Mouse (Mus musculus) forebrain, postnatal 0 days (tissue): Measurements from ENCODE around the gene Atf7ip2. TPM values are rescaled to one million over a fixed set of nuclear protein-coding genes. Genes with fewer than 3 reads are reported as not detected.

Source experiments
- ATAC-seq: fragments of 200-750 bp; cut with Nextera tagmentation; 2 replicates; pipeline ENCODE4 v1.8.0; 2017; ENCODE audit warnings: mild to moderate bottlenecking, moderate library complexity
- DNase-seq: peaks from one replicate; pipeline ENCODE4 v3.0.0-alpha.2; 2015
- H3K27ac ChIP-seq: fragments of 300-500 bp; sonication (generic); 2 replicates; pipeline ENCODE4 v1.5.1; 2014; ENCODE audit warnings: low read depth, mild to moderate bottlenecking, antibody characterized with exemption, low read length, moderate library complexity, mixed read lengths
- H3K27me3 ChIP-seq: fragments of 300-500 bp; sonication (generic); 2 replicates; pipeline ENCODE4 v1.6.1; 2014; ENCODE audit warnings: mild to moderate bottlenecking, low read length, mixed read lengths; ENCODE audit not compliant: insufficient read depth
- H3K36me3 ChIP-seq: fragments of 300-500 bp; sonication (generic); 2 replicates; pipeline ENCODE4 v1.6.1; 2014; ENCODE audit warnings: mild to moderate bottlenecking, moderate library complexity; ENCODE audit not compliant: insufficient read depth
- H3K4me1 ChIP-seq: fragments of 300-500 bp; sonication (generic); 2 replicates; pipeline ENCODE4 v1.6.1; 2014; ENCODE audit warnings: antibody characterized with exemption; ENCODE audit not compliant: insufficient read depth
- H3K4me2 ChIP-seq: fragments of 300-500 bp; sonication (generic); 2 replicates; pipeline ENCODE4 v1.6.1; 2014; ENCODE audit warnings: low read depth, mild to moderate bottlenecking, moderate library complexity
- H3K4me3 ChIP-seq: fragments of 300-500 bp; sonication (generic); 2 replicates; pipeline ENCODE4 v1.5.1; 2014; ENCODE audit warnings: low read depth, low read length, mixed read lengths
- H3K9ac ChIP-seq: fragments of 300-500 bp; sonication (generic); 2 replicates; pipeline ENCODE4 v1.6.1; 2014; ENCODE audit warnings: mild to moderate bottlenecking
- H3K9me3 ChIP-seq: fragments of 300-500 bp; sonication (generic); 2 replicates; pipeline ENCODE4 v1.6.1; 2016; ENCODE audit warnings: low read length
- CTCF ChIP-seq: sonication (generic); IDR thresholded peaks from 2 replicates; pipeline ENCODE4 v1.5.1; 2016; ENCODE audit warnings: antibody characterized with exemption, control low read depth, low read depth
- WGBS: fragments of 180-500 bp; shearing (Covaris S2); extraction: QIAGEN DNeasy Blood & Tissue Kit; methylation state at CpG from one replicate; pipeline ENCODE4 v1.1.7; 2014; 5-methylcytosine and 5-hydroxymethylcytosine counted together
- polyA plus RNA-seq: library from polyadenylated mRNA; unstranded; fragments of >200 nt; fragmentation: Nextera tagmentation; extraction: Ambion mirVana; gene quantifications from 2 replicates; pipeline ENCODE4 v1.2.1, GENCODE M21; 2015
- total RNA-seq: library from RNA; depleted of rRNA; stranded (reverse); fragments of >200 nt; gene quantifications from 2 replicates; pipeline ENCODE4 v1.2.3, GENCODE M21; 2014

Gene Atf7ip2
- total and polyA plus RNA-seq, 2 experiments from 2014 or later = 0.22 to 0.38 TPM

GRCm38 (mm10) chr16:10280286-10280951, 87.9 kb downstream of the Atf7ip2 start:
- Histone ChIP-seq H3K27ac (no peak overlapping the region), H3K36me3 (no peaks in the 10 kb centered on the region), H3K4me1 (no peaks in the 10 kb centered on the region), H3K4me2 (no peak overlapping the region), H3K9ac (no peak overlapping the region), H3K9me3 (no peaks in the 10 kb centered on the region), H3K27me3 (no peaks in the 10 kb centered on the region), H3K4me3 (no peak overlapping the region)
- ATAC-seq (peak; percentile 48; the same call in 1 of the 2 replicates), DNase-seq (peak; percentile 83)
- WGBS = 51% methylated on average over 12 of the region's 12 CpGs
- peak; percentile 84 for TF ChIP-seq CTCF

GRCm38 (mm10) chr16:10281890-10282289, 89.4 kb downstream of the Atf7ip2 start:
- no peak overlapping the region for H3K4me2 ChIP-seq
- no peaks in the 10 kb centered on the region for H3K36me3 ChIP-seq
- H3K27me3 ChIP-seq = no peaks in the 10 kb centered on the region
- H3K9me3 ChIP-seq = no peaks in the 10 kb centered on the region
- H3K4me1 ChIP-seq = no peaks in the 10 kb centered on the region
- H3K27ac ChIP-seq = no peak overlapping the region
- DNase-seq (no peak), ATAC-seq (no peak)
- TF ChIP-seq CTCF = no peak
- no peak overlapping the region for H3K9ac ChIP-seq
- no peak overlapping the region for H3K4me3 ChIP-seq
- WGBS = 81% methylated on average over 3 of the region's 3 CpGs

GRCm38 (mm10) chr16:10286513-10287268, 94.2 kb downstream of the Atf7ip2 start:
- Histone ChIP-seq H3K9ac (no peak overlapping the region), H3K27ac (no peak overlapping the region), H3K27me3 (no peaks in the 10 kb centered on the region), H3K9me3 (no peaks in the 10 kb centered on the region), H3K4me3 (no peak overlapping the region), H3K4me2 (no peak overlapping the region), H3K36me3 (no peaks in the 10 kb centered on the region), H3K4me1 (no peaks in the 10 kb centered on the region)
- ATAC-seq (no peak), DNase-seq (no peak)
- no peak for TF ChIP-seq CTCF
- WGBS = 81% methylated on average over 9 of the region's 9 CpGs

GRCm38 (mm10) chr16:10288115-10288514, 95.6 kb downstream of the Atf7ip2 start:
- no peaks in the 10 kb centered on the region for H3K27me3 ChIP-seq
- TF ChIP-seq CTCF = no peak
- no peak for DNase-seq
- H3K27ac ChIP-seq = no peak overlapping the region
- H3K9me3 ChIP-seq = no peaks in the 10 kb centered on the region
- no peak for ATAC-seq
- 85% methylated on average over 6 of the region's 6 CpGs for WGBS
- no peak overlapping the region for H3K4me3 ChIP-seq
- H3K36me3 ChIP-seq = no peaks in the 10 kb centered on the region
- H3K4me1 ChIP-seq = no peaks in the 10 kb centered on the region
- no peak overlapping the region for H3K4me2 ChIP-seq
- H3K9ac ChIP-seq = no peak overlapping the region

- ATAC-seq = no peak; the same call in 1 of the 2 replicates
- 65% methylated on average over 10 of the region's 10 CpGs for WGBS
- no peak for TF ChIP-seq CTCF
Measured at GRCm38 (mm10) chr16:10297696-10298644, 105.5 kb downstream of the Atf7ip2 start.

GRCm38 (mm10) chr16:10299637-10300036, 107.1 kb downstream of the Atf7ip2 start:
- WGBS = 35% methylated on average over 8 of the region's 8 CpGs
- Histone ChIP-seq H3K4me1 (no peaks in the 10 kb centered on the region), H3K9ac (no peak overlapping the region), H3K36me3 (no peaks in the 10 kb centered on the region), H3K4me2 (no peak overlapping the region), H3K4me3 (no peak overlapping the region), H3K9me3 (no peaks in the 10 kb centered on the region), H3K27me3 (no peaks in the 10 kb centered on the region), H3K27ac (no peak overlapping the region)
- TF ChIP-seq CTCF = no peak
- ATAC-seq = no peak
- DNase-seq = no peak

More at GRCm38 (mm10) chr16:10297696-10298644, 105.5 kb downstream of the Atf7ip2 start:
- no peaks in the 10 kb centered on the region for H3K4me1 ChIP-seq
- H3K4me2 ChIP-seq = no peak overlapping the region
- no peaks in the 10 kb centered on the region for H3K36me3 ChIP-seq
- no peak overlapping the region for H3K9ac ChIP-seq
- no peak for DNase-seq
- no peaks in the 10 kb centered on the region for H3K9me3 ChIP-seq
- H3K27me3 ChIP-seq = no peaks in the 10 kb centered on the region
- no peak overlapping the region for H3K27ac ChIP-seq
- no peak overlapping the region for H3K4me3 ChIP-seq
